Mouse (Mus musculus) spleen, adult 18-20 months (tissue): ENCODE measurements around the gene Cyp3a44.
"Not testable (repeated sequence)": the region's sequence is repeated elsewhere in the genome, so short reads cannot be mapped to it uniquely, and the experiment has no call there.

Experiments used
- DNase-seq, 2 experiments: peaks; one replicate each; pipeline ENCODE4 v3.0.0; 2022; ENCODE audit warnings: mixed read lengths in 2 of 2

The Cyp3a44 gene

DNA sequence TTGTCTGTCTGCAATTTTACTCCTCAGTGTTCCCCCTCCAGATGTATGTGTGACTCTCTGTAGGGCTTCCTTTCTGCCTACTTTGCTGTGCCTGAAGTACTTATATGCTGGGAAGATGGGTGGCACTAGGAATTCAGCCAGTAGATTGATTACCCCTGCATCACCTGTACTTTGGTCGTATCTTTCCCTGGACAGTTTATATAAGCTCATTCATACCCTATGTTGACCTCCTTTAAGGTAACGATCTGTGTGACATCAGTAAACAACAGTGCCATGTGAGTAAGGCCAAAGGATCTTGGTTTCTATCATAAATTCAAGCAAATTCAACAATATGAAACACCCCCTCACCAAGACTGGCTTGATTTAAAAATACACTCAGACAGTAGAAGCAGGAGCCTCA, at the start of gene Cyp3a44:
Cyp3a44 (minus strand) TSS at position 79 of the 400 bp plus-strand sequence.
- DNase-seq = not testable (repeated sequence)

GRCm38 (mm10) chr5:145800229-145800628, 5.4 kb downstream of the Cyp3a44 start:
- not testable (repeated sequence) for DNase-seq

GRCm38 (mm10) chr5:145793232-145793631, 12.4 kb downstream of the Cyp3a44 start:
- DNase-seq = not testable (repeated sequence)

- not testable (repeated sequence) for DNase-seq
Measured at GRCm38 (mm10) chr5:145737512-145737911, 68.2 kb downstream of the Cyp3a44 start.
